Mouse (Mus musculus): ENCODE data around the gene Maneal. TPM values are rescaled to one million over a fixed set of nuclear protein-coding genes. Genes with fewer than 3 reads are reported as not detected.

Maneal gene
- total and polyA plus RNA-seq, 3 experiments, result 0.08 TPM; not detected in 2

DNA sequence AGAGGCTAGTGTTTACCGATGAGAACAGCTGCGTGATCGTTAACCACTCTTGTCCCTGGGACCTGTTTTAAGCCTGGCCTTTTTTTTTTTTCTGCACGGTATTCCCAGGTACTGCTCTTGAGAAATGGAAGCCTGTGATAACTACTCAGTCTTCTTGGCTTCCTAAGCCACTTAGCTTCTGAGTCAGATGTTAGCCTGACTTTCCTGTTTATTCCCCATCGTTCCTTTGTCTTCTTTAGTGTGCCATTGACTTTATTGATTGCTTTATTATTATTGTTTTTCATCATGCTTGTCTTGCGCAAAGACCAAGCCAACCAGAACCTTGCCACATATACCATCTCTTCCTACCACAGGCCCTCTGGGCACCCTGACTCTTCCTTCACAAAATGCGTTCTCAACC lies 51.9 kb downstream of the Maneal start:
- in situ Hi-C loops (cut with MboI; ENCODE audit: low pct_ligation_motif_present, low pct_unique_long_range_greater_than_20kb, low sequenced_read_pairs), result no loop called here
- H3K27ac ChIP-seq (ENCODE audit: insufficient read depth, low read depth), result no peak overlapping the region
- no peak overlapping the region for H3K4me2 ChIP-seq (ENCODE audit: insufficient read depth, low read depth, poor library complexity, severe bottlenecking)
- dilution Hi-C loops (cut with MboI; ENCODE audit: extremely low pct_ligation_motif_present, extremely low pct_unique_long_range_greater_than_20kb, low sequenced_read_pairs), result no loop called here
- no peak overlapping the region for H3K9ac ChIP-seq (ENCODE audit: insufficient read depth, low read depth)
- no peaks in the 10 kb centered on the region for H3K27me3 ChIP-seq (replicated peaks)
- H3K4me3 ChIP-seq (replicated peaks in 1 of 3; ENCODE audit: low read depth in 2 of 3, low read length in 2 of 3, poor library complexity in 1 of 3), result no peak overlapping the region
- H3K9me3 ChIP-seq (replicated peaks; ENCODE audit: low read length), result no peaks in the 10 kb centered on the region
- peaks cover 31% of the 10 kb centered on the region for H3K79me2 ChIP-seq (replicated peaks; ENCODE audit: control insufficient read depth, extremely low read depth, insufficient read depth, poor library complexity, severe bottlenecking)
- H3K4me1 ChIP-seq (ENCODE audit: control insufficient read depth in 1 of 2, insufficient read depth in 2 of 2), result peaks cover 2 to 53% of the 10 kb centered on the region in 2 experiments; a peak in 2 of 4 replicates
- TF ChIP-seq EP300 (IDR thresholded peaks at IDR 0.05; ENCODE audit: low read length), result no peak
- no peak for TF ChIP-seq SMC3 (IDR thresholded peaks at IDR 0.05; ENCODE audit: low read depth, low read length)
- no peak for TF ChIP-seq JUND (conservative IDR thresholded peaks at IDR 0.05; ENCODE audit: low read depth, low read length)
- TF ChIP-seq CHD1 (IDR thresholded peaks at IDR 0.05; ENCODE audit: low read depth, low read length), result no peak
- no peak for TF ChIP-seq MAZ (IDR thresholded peaks at IDR 0.05; ENCODE audit: low read depth, low read length)
- TF ChIP-seq TBP (conservative IDR thresholded peaks at IDR 0.05; ENCODE audit: low read depth, low read length), result no peak
- TF ChIP-seq MYC (IDR thresholded peaks at IDR 0.05; ENCODE audit: low read depth, low read length), result no peak
- no peak for TF ChIP-seq RAD21 (IDR thresholded peaks at IDR 0.05; ENCODE audit: low read depth, low read length)
- no peak for TF ChIP-seq ZMIZ1 (IDR thresholded peaks at IDR 0.05; ENCODE audit: low read depth, low read length)
- TF ChIP-seq TCF12 (IDR thresholded peaks at IDR 0.05; ENCODE audit: low read depth, low read length), result no peak
- no peak for TF ChIP-seq CTCF (conservative IDR thresholded peaks at IDR 0.05 in 1 of 2, IDR thresholded peaks at IDR 0.05 in 1 of 2; ENCODE audit: low read depth in 2 of 2, low read length in 2 of 2)
- TF ChIP-seq SIN3A (IDR thresholded peaks at IDR 0.05; ENCODE audit: low read length), result no peak
- TF ChIP-seq JUN (IDR thresholded peaks at IDR 0.05; ENCODE audit: insufficient read depth, low read depth, low read length), result no peak
- no peak for TF ChIP-seq ELF1 (IDR thresholded peaks at IDR 0.05; ENCODE audit: low read depth, low read length)
- no peak for TF ChIP-seq RCOR1 (conservative IDR thresholded peaks at IDR 0.05; ENCODE audit: low read depth, low read length)
- no peak for TF ChIP-seq USF2 (conservative IDR thresholded peaks at IDR 0.05; ENCODE audit: low read depth, low read length)
- peaks cover 42 to 82% of the 10 kb centered on the region in 2 experiments for H3K36me3 ChIP-seq (replicated peaks in 1 of 2; ENCODE audit: control insufficient read depth in 1 of 2, insufficient read depth in 1 of 2, low read length in 1 of 2)
- DNase-seq (ENCODE audit: extremely low read depth), result no peak

DNA sequence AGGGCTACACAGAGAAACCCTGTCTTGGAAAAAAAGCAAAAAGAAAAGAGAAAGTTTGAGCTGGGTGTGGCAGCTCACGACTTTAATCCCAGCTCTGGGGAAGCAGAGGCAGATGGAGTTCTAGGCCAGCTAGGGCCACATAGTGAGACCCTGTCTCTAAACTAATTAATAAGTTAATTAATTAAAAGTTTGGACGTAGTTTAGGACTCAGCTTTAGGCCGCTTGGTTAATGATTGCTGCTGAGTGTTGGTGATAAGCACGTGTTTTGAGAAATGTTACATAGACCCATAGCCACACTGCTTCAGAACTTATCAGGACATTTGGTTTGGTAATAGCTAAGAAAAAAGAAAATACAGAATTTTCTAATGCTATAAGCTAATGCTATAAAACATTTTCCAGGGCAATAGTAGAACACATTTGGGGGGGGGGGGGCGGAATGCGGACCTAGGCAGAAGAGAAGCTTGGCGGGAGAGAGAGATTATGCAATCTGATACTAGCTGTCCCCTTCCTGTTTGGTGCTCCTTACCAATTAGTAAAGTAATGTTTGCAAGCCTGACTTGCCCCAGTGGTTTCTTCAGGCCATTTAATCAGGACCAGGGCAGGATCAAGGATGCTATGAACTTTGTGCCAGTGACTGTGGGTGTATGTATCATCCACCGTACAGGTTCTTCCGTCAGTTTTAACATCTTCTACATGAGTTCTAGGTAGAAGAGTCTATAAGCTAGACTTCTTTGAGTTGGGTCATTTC lies 52.7 kb downstream of the Maneal start:
- no peaks in the 10 kb centered on the region for H3K9me3 ChIP-seq (replicated peaks; ENCODE audit: low read length)
- no peak overlapping the region for H3K9ac ChIP-seq (ENCODE audit: insufficient read depth, low read depth)
- no peak overlapping the region for H3K27ac ChIP-seq (ENCODE audit: insufficient read depth, low read depth)
- H3K79me2 ChIP-seq (replicated peaks; ENCODE audit: control insufficient read depth, extremely low read depth, insufficient read depth, poor library complexity, severe bottlenecking), result peaks cover 34% of the 10 kb centered on the region
- DNase-seq (ENCODE audit: extremely low read depth), result no peak
- no peak overlapping the region for H3K4me3 ChIP-seq (replicated peaks in 1 of 3; ENCODE audit: low read depth in 2 of 3, low read length in 2 of 3, poor library complexity in 1 of 3)
- dilution Hi-C loops (cut with MboI; ENCODE audit: extremely low pct_ligation_motif_present, extremely low pct_unique_long_range_greater_than_20kb, low sequenced_read_pairs), result no loop called here
- no peak overlapping the region for H3K4me2 ChIP-seq (ENCODE audit: insufficient read depth, low read depth, poor library complexity, severe bottlenecking)
- H3K36me3 ChIP-seq (replicated peaks in 1 of 2; ENCODE audit: control insufficient read depth in 1 of 2, insufficient read depth in 1 of 2, low read length in 1 of 2), result peaks cover 47 to 85% of the 10 kb centered on the region in 2 experiments
- H3K27me3 ChIP-seq (replicated peaks), result no peaks in the 10 kb centered on the region
- TF ChIP-seq HCFC1 (IDR thresholded peaks at IDR 0.05; ENCODE audit: low read depth, low read length) (no peak), SMC3 (IDR thresholded peaks at IDR 0.05; ENCODE audit: low read depth, low read length) (no peak), TCF12 (IDR thresholded peaks at IDR 0.05; ENCODE audit: low read depth, low read length) (no peak), POLR2AphosphoS2 (IDR thresholded peaks at IDR 0.05; ENCODE audit: low read depth, low read length) (no peak), RCOR1 (conservative IDR thresholded peaks at IDR 0.05; ENCODE audit: low read depth, low read length) (no peak), CHD2 (IDR thresholded peaks at IDR 0.05; ENCODE audit: low read length) (no peak), ETS1 (conservative IDR thresholded peaks at IDR 0.05; ENCODE audit: low read depth, low read length) (no peak), POLR2A (IDR thresholded peaks at IDR 0.05; ENCODE audit: low read depth, low read length) (no peak), NRF1 (IDR thresholded peaks at IDR 0.05; ENCODE audit: low read depth, low read length) (no peak), UBTF (IDR thresholded peaks at IDR 0.05; ENCODE audit: low read depth, low read length) (no peak), MAZ (IDR thresholded peaks at IDR 0.05; ENCODE audit: low read depth, low read length) (no peak), JUND (conservative IDR thresholded peaks at IDR 0.05; ENCODE audit: low read depth, low read length) (no peak), CTCF (conservative IDR thresholded peaks at IDR 0.05 in 1 of 2, IDR thresholded peaks at IDR 0.05 in 1 of 2; ENCODE audit: low read depth in 2 of 2, low read length in 2 of 2) (no peak), MEF2A (IDR thresholded peaks at IDR 0.05; ENCODE audit: borderline replicate concordance, low read depth, low read length) (no peak), RAD21 (IDR thresholded peaks at IDR 0.05; ENCODE audit: low read depth, low read length) (no peak), JUN (IDR thresholded peaks at IDR 0.05; ENCODE audit: insufficient read depth, low read depth, low read length) (no peak), KAT2A (IDR thresholded peaks at IDR 0.05; ENCODE audit: insufficient replicate concordance, low read length) (no peak), IRF4 (IDR thresholded peaks at IDR 0.05; ENCODE audit: low read depth, low read length) (no peak), MXI1 (IDR thresholded peaks at IDR 0.05; ENCODE audit: low read depth, low read length) (no peak)
- in situ Hi-C loops (cut with MboI; ENCODE audit: low pct_ligation_motif_present, low pct_unique_long_range_greater_than_20kb, low sequenced_read_pairs), result loop anchor here (5.0 kb wide), 1 partner anchor 33 kb away; no protein-coding TSS in a partner anchor
- peaks cover 2 to 55% of the 10 kb centered on the region in 2 experiments; a peak in 2 of 4 replicates for H3K4me1 ChIP-seq (ENCODE audit: control insufficient read depth in 1 of 2, insufficient read depth in 2 of 2)

All from CH12.LX (cell line).